Mouse (Mus musculus) naive thymus-derived CD4-positive, alpha-beta T cell, adult 2 months (primary cell): ENCODE measurements around the gene Trpc5.

Experiments used
- DNase-seq: peaks from one replicate; pipeline ENCODE4 v3.0.0-alpha.2; 2011; ENCODE audit warnings: low read depth

Trpc5 gene

DNA sequence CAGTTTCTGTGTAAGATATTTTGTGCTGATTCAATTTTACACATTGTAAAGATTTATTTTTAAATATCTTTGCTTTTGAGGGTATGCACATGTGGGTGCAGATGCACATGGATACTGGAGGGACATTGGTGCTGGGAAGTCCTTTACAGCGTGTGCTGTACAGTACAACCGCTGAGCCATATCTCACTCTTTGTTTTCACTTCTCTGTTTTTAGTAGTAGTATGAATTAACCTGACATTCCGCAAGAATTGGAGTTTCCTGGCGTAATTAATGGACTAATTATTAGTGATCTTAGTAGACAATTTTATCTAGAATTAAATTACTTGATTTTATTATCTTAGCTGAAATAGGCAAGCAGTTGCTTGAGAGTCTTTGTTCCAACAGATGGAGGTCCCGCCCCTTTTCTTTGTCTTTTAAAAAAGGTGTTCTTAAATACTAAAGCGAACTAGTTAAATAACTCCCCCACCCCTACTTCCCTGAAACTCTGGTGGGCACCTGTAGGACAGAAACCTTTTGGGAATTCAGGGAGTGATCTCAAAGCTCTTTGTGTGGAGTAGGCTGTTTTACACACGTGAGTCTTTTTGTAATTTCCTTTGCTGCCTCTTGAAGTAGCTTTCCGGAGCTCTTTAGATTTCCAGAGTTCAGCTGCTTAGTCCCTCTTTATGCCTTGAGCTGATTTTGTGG is 352.5 kb downstream of the Trpc5 start:
- DNase-seq: no peak
